Mouse (Mus musculus) midbrain, embryonic 14.5 days (tissue): Measurements from ENCODE around the gene Spata46. TPM values are rescaled to one million over a fixed set of nuclear protein-coding genes. Genes with fewer than 3 reads are reported as not detected.

Experiments used
- ATAC-seq: fragments of 200-750 bp; cut with Nextera tagmentation; 2 replicates; pipeline ENCODE4 v1.8.0; 2017; ENCODE audit warnings: moderate number of reproducible peaks, moderate library complexity; ENCODE audit not compliant: low FRiP score, low TSS enrichment
- DNase-seq: peaks from one replicate; pipeline ENCODE4 v3.0.0-alpha.2; 2015
- H3K27ac ChIP-seq: fragments of 300-500 bp; sonication (generic); replicated peaks from 2 replicates; pipeline ENCODE4 v1.5.1; 2014; ENCODE audit warnings: mild to moderate bottlenecking, low read depth, low read length, moderate library complexity
- H3K27me3 ChIP-seq: fragments of 300-500 bp; sonication (generic); 2 replicates; pipeline ENCODE4 v1.6.1; 2014; ENCODE audit warnings: low read length, control low read depth, mixed read lengths; ENCODE audit not compliant: control insufficient read depth, insufficient read depth
- H3K36me3 ChIP-seq: fragments of 300-500 bp; sonication (generic); 2 replicates; pipeline ENCODE4 v1.6.1; 2014; ENCODE audit warnings: low read length, control low read depth; ENCODE audit not compliant: control insufficient read depth, insufficient read depth
- H3K4me1 ChIP-seq: fragments of 300-500 bp; sonication (generic); 2 replicates; pipeline ENCODE4 v1.6.1; 2014; ENCODE audit warnings: mild to moderate bottlenecking, antibody characterized with exemption, low read length, control low read depth; ENCODE audit not compliant: control insufficient read depth, insufficient read depth
- H3K4me2 ChIP-seq: fragments of 300-500 bp; sonication (generic); 2 replicates; pipeline ENCODE4 v1.6.1; 2014; ENCODE audit warnings: mild to moderate bottlenecking, low read length, moderate library complexity
- H3K4me3 ChIP-seq: fragments of 300-500 bp; sonication (generic); replicated peaks from 2 replicates; pipeline ENCODE4 v1.5.1; 2014; ENCODE audit warnings: low read depth, low read length
- H3K9ac ChIP-seq: fragments of 300-500 bp; sonication (generic); replicated peaks from 2 replicates; pipeline ENCODE4 v1.6.1; 2014; ENCODE audit warnings: mild to moderate bottlenecking, low read length, moderate library complexity
- H3K9me3 ChIP-seq: fragments of 300-500 bp; sonication (generic); 2 replicates; pipeline ENCODE4 v1.6.1; 2016; ENCODE audit warnings: low read length, control low read depth, mixed read lengths; ENCODE audit not compliant: control insufficient read depth
- WGBS: fragments of 180-500 bp; shearing (Covaris S2); extraction: QIAGEN DNeasy Blood & Tissue Kit; methylation state at CpG from one replicate; pipeline ENCODE4 v1.1.7; 2014; 5-methylcytosine and 5-hydroxymethylcytosine counted together
- polyA plus RNA-seq: library from polyadenylated mRNA; unstranded; fragments of >200 nt; fragmentation: Nextera tagmentation; extraction: Ambion mirVana; gene quantifications from 2 replicates; pipeline ENCODE4 v1.2.1, GENCODE M21; 2014

Spata46 gene
- 0.89 and 0.96 TPM in 2 replicates for polyA plus RNA-seq

- Histone ChIP-seq H3K9me3 (no peaks in the 10 kb centered on the region), H3K9ac (no peak within 1 kb of the TSS), H3K36me3 (no peaks in the 10 kb centered on the region), H3K4me2 (no peak within 1 kb of the TSS), H3K4me1 (no peaks in the 10 kb centered on the region), H3K4me3 (no peak within 1 kb of the TSS), H3K27ac (no peak within 1 kb of the TSS), H3K27me3 (no peaks in the 10 kb centered on the region)
- DNase-seq (no peak), ATAC-seq (no peak)
- 91% methylated on average over 4 of the region's 4 CpGs for WGBS
Observed at GRCm38 (mm10) chr1:170308503-170308902, at the start of gene Spata46. TSS of gene Spata46 (plus strand) at chr1:170308803.

- Histone ChIP-seq H3K4me1 (no peaks in the 10 kb centered on the region), H3K27ac (no peak overlapping the region), H3K36me3 (no peaks in the 10 kb centered on the region), H3K4me3 (no peak overlapping the region), H3K9ac (no peak overlapping the region), H3K27me3 (no peaks in the 10 kb centered on the region), H3K9me3 (peaks cover 3% of the 10 kb centered on the region; the same call in 1 of the 2 replicates), H3K4me2 (no peak overlapping the region)
- whole genome bisulfite sequencing = 85% methylated on average over 6 of the region's 6 CpGs
- ATAC-seq = no peak
- no peak for DNase-seq
Observed at GRCm38 (mm10) chr1:170270281-170270680, 38.3 kb upstream of the Spata46 start.

DNA sequence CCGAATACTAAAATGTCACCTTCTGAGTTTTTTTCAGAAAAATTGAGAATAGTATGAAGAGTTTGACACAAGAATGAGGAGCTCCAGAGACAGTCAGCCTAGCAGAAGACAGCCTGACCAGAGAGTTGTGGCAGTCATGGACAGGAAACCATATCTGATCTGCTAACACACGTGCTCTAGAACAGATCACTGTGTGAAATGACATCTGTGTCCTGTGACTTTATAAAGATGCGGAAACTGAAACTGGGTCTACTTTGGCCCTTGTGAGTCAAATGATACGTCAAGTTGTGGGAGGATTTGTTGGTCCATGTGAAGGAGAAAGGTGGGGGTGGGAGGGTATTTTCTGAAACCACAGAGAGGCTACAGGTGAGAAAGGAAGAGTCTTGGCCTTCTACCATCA, 37.9 kb upstream of the Spata46 start:
- Histone ChIP-seq H3K4me3 (no peak overlapping the region), H3K9me3 (peaks cover 3% of the 10 kb centered on the region; the same call in 1 of the 2 replicates), H3K4me2 (no peak overlapping the region), H3K36me3 (no peaks in the 10 kb centered on the region), H3K4me1 (no peaks in the 10 kb centered on the region), H3K27me3 (no peaks in the 10 kb centered on the region), H3K27ac (no peak overlapping the region), H3K9ac (no peak overlapping the region)
- WGBS = 90% methylated on average over 4 of the region's 4 CpGs
- DNase-seq (no peak), ATAC-seq (no peak)

DNA sequence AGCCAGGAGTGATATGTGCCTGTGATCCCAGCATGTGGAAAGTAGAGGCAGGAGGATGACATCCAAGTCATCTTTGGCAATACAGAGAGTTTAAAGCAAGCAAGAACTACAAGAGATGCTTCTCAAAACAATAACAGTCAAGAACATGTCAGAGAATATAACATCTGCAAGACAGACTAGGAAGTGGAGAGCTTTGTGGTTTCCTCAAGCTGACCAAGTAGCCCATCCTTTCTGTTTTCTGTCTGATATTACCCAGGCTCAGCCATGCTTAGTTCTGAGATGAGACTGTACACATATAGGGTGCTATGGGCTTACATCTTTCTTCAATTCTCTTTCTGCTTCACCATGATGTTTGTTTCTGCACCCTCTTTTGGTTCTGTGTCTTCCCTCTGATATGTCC, 35.4 kb upstream of the Spata46 start:
- Histone ChIP-seq H3K36me3 (no peaks in the 10 kb centered on the region), H3K4me2 (no peak overlapping the region), H3K9ac (no peak overlapping the region), H3K4me3 (no peak overlapping the region), H3K27ac (no peak overlapping the region), H3K27me3 (no peaks in the 10 kb centered on the region), H3K4me1 (no peaks in the 10 kb centered on the region), H3K9me3 (no peaks in the 10 kb centered on the region)
- DNase-seq (no peak), ATAC-seq (no peak)

DNA sequence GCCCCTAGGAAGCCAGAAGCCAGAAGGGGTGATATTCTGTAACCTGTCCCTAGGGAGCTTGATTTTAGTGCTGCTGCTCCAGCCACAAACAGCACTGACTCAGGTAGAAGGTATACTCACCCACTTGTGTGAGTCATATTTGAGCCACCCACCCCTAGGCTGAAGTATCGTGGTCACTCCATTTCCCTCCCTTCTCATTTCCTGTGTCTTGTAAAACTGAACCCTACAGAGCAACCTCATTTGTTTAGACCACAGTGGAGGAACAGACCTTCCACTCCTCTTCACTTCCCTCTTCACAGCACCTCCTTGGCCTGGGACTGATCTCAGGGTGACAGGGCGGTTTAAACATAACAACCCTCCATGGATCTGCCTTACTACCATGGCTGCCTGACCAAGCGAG, 31.6 kb upstream of the Spata46 start, which contains the start of gene Sh2d1b1:
TSS of gene Sh2d1b1 (plus strand) at position 305 of the 400 bp plus-strand sequence.
- Histone ChIP-seq H3K4me1 (no peaks in the 10 kb centered on the region), H3K4me3 (no peak within 1 kb of the TSS), H3K27me3 (no peaks in the 10 kb centered on the region), H3K36me3 (no peaks in the 10 kb centered on the region), H3K9ac (no peak within 1 kb of the TSS), H3K4me2 (no peak within 1 kb of the TSS), H3K27ac (no peak within 1 kb of the TSS), H3K9me3 (no peaks in the 10 kb centered on the region)
- DNase-seq = no peak
- no peak for ATAC-seq
- WGBS = 93% methylated on average over 2 of the region's 3 CpGs

GRCm38 (mm10) chr1:170282415-170283129, 26.0 kb upstream of the Spata46 start:
- 84% methylated on average over 4 of the region's 4 CpGs for WGBS

DNA sequence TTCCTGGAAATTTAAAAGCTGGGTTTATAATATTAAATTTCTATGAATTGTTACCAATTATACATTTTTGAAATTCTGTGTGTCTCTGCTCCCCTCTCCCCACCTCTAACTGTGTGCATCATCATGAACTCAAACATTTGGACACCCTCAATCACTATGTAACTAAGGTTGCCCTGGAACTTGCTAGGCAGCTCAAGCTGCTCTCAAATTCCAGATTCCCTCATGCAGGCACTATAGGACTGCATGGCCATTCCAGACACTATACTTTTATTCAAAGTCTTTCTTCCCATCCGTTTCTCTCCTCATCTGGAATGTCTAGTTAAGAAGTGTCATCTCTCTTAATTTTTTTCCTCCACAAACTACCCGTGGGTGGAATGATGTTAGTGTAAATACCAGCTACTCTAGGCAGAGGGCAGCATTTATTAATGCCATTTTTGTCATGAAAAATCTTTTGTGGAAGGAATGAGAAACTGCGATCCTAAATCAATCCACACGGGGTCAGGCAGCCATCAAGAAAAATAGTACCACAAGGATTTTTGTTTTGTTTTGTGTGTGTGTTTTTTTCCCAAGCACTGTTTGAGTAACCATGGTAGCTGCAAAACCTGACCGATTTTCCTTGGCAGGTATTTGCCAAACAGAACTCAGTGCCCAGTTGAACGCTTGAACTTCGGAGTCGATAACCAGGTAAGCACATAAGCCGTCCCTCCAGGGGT, 16.2 kb upstream of the Spata46 start:
- ATAC-seq = peak; percentile 50; the same call in 1 of the 2 replicates
- WGBS = 31% methylated on average over 9 of the region's 9 CpGs

More at GRCm38 (mm10) chr1:170282415-170283129, 26.0 kb upstream of the Spata46 start:
- no peak overlapping the region for H3K4me3 ChIP-seq
- DNase-seq (no peak), ATAC-seq (no peak)
- no peaks in the 10 kb centered on the region for H3K4me1 ChIP-seq
- no peak overlapping the region for H3K27ac ChIP-seq
- no peaks in the 10 kb centered on the region for H3K36me3 ChIP-seq
- H3K27me3 ChIP-seq = no peaks in the 10 kb centered on the region
- no peaks in the 10 kb centered on the region for H3K9me3 ChIP-seq
- H3K4me2 ChIP-seq = no peak overlapping the region
- no peak overlapping the region for H3K9ac ChIP-seq

GRCm38 (mm10) chr1:170293257-170293656, 15.3 kb upstream of the Spata46 start:
- Histone ChIP-seq H3K4me2 (no peak overlapping the region), H3K4me3 (no peak overlapping the region), H3K9ac (no peak overlapping the region), H3K9me3 (0 out of 2 replicates have a peak, but pooled peaks cover 3% of the 10 kb centered on the region), H3K36me3 (no peaks in the 10 kb centered on the region), H3K27me3 (no peaks in the 10 kb centered on the region), H3K4me1 (no peaks in the 10 kb centered on the region), H3K27ac (no peak overlapping the region)
- ATAC-seq = peak; percentile 48; the same call in 1 of the 2 replicates
- WGBS = 50% methylated on average over 5 of the region's 5 CpGs
- DNase-seq = no peak

More for the DNA sequence above, 16.2 kb upstream of the Spata46 start:
- 0 out of 2 replicates have a peak, but pooled peaks cover 3% of the 10 kb centered on the region for H3K9me3 ChIP-seq
- no peak overlapping the region for H3K27ac ChIP-seq
- H3K4me2 ChIP-seq = peak overlapping the region; percentile 38
- H3K27me3 ChIP-seq = no peaks in the 10 kb centered on the region
- H3K9ac ChIP-seq = no peak overlapping the region
- no peaks in the 10 kb centered on the region for H3K4me1 ChIP-seq
- DNase-seq = peak; percentile 92
- no peak overlapping the region for H3K4me3 ChIP-seq
- H3K36me3 ChIP-seq = no peaks in the 10 kb centered on the region
